Mouse (Mus musculus) megakaryocyte, embryonic 14.5 days (primary cell): Measurements from ENCODE around the gene Grn.

Experiments used
- FLI1 ChIP-seq: IDR thresholded peaks from 2 replicates; pipeline ENCODE4 v1.6.1; 2012; ENCODE audit warnings: low read length, inconsistent platforms, mixed read lengths
- GATA1 ChIP-seq: IDR thresholded peaks from 3 replicates; pipeline ENCODE4 v1.6.1; 2012; ENCODE audit warnings: mixed read lengths, low read length, inconsistent platforms, borderline replicate concordance

GRCm38 (mm10) chr11:102406900-102407833 lies 22.9 kb upstream of the Grn start:
- TF ChIP-seq GATA1 (no peak), FLI1 (no peak)
